Mouse (Mus musculus) liver, embryonic 12.5 days (tissue): ENCODE results near the gene Nxpe3. TPM values are rescaled to one million over a fixed set of nuclear protein-coding genes. Genes with fewer than 3 reads are reported as not detected.
"Not testable (repeated sequence)": the region's sequence is repeated elsewhere in the genome, so short reads cannot be mapped to it uniquely, and the experiment has no call there.

Source experiments
- ATAC-seq: fragments of 200-750 bp; cut with Nextera tagmentation; 2 replicates; pipeline ENCODE4 v1.8.0; 2017; ENCODE audit warnings: moderate number of reproducible peaks, mild to moderate bottlenecking, moderate library complexity
- H3K27ac ChIP-seq: fragments of 300-500 bp; sonication (generic); 2 replicates; pipeline ENCODE4 v1.5.1; 2016; ENCODE audit warnings: mild to moderate bottlenecking
- H3K27me3 ChIP-seq: fragments of 300-500 bp; sonication (generic); replicated peaks from 2 replicates; pipeline ENCODE4 v1.6.1; 2016; ENCODE audit warnings: mild to moderate bottlenecking, moderate library complexity
- H3K36me3 ChIP-seq: fragments of 300-500 bp; sonication (generic); 2 replicates; pipeline ENCODE4 v1.6.1; 2016; ENCODE audit warnings: mild to moderate bottlenecking, moderate library complexity
- H3K4me1 ChIP-seq: fragments of 300-500 bp; sonication (generic); 2 replicates; pipeline ENCODE4 v1.6.1; 2016
- H3K4me2 ChIP-seq: fragments of 300-500 bp; sonication (generic); 2 replicates; pipeline ENCODE4 v1.6.1; 2016; ENCODE audit warnings: mild to moderate bottlenecking, moderate library complexity
- H3K4me3 ChIP-seq: fragments of 300-500 bp; sonication (generic); 2 replicates; pipeline ENCODE4 v1.5.1; 2016; ENCODE audit warnings: mild to moderate bottlenecking, moderate library complexity
- H3K9ac ChIP-seq: fragments of 300-500 bp; sonication (generic); 2 replicates; pipeline ENCODE4 v1.6.1; 2016; ENCODE audit warnings: mild to moderate bottlenecking, moderate library complexity
- H3K9me3 ChIP-seq: fragments of 300-500 bp; sonication (generic); replicated peaks from 2 replicates; pipeline ENCODE4 v1.6.1; 2016; ENCODE audit warnings: mild to moderate bottlenecking, moderate library complexity
- WGBS: fragments of 180-500 bp; shearing (Covaris S2); methylation state at CpG from one replicate; pipeline ENCODE4 v1.1.7; 2016; ENCODE audit not compliant: insufficient replicate concordance; 5-methylcytosine and 5-hydroxymethylcytosine counted together
- polyA plus RNA-seq: library from polyadenylated mRNA; unstranded; fragments of >200 nt; fragmentation: Nextera tagmentation; extraction: Ambion mirVana; gene quantifications from 2 replicates; pipeline ENCODE4 v1.2.1, GENCODE M21; 2016

The Nxpe3 gene
- polyA plus RNA-seq, 1 experiment from 2014 or later = 0.57 TPM

DNA sequence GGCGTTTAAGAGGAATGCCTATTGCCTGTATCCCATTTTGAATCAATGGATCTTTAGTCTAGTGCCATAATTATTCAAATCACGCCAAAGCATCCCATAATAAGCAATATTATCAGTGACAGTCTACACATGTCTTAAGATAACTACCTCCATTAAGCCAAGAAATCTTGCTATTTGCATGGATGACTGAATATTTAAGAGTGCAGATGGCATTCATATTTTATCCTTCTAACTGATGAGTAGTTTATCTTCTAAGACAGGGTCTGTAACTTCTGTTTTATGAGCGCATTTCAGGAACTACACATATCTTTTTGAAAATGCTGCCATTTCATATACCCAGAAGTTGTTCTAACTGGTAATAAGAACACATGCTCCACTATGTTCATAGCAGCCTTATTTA is 50.2 kb downstream of the Nxpe3 start:
- 83% methylated on average over 3 of the region's 3 CpGs for WGBS
- Histone ChIP-seq H3K9me3 (no peaks in the 10 kb centered on the region), H3K27me3 (no peaks in the 10 kb centered on the region), H3K9ac (no peak overlapping the region), H3K36me3 (peaks cover 12% of the 10 kb centered on the region), H3K4me1 (no peaks in the 10 kb centered on the region), H3K4me2 (no peak overlapping the region), H3K27ac (no peak overlapping the region), H3K4me3 (no peak overlapping the region)
- no peak for ATAC-seq

DNA sequence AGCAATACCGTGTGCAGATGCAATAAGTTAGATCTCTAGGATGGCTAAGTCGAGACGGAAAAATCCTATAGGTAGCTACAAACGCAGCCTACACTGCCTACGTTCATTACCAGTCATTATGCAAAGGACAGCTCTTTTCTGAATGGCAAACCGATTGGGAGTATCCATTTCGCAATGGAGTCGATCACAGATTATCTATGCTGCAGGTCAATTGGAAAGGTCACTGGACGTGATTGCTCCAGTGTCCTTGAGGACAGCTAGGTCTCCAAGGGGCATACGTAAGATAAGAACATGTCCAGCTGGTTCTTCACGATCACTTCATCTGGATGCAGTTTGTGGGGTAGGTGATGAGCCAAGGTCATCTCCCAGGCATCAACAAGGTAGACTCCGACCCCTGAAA is 51.2 kb downstream of the Nxpe3 start:
- Histone ChIP-seq H3K4me2 (no peak overlapping the region), H3K4me1 (peaks cover 3% of the 10 kb centered on the region; the same call in 1 of the 2 replicates), H3K36me3 (peaks cover 12% of the 10 kb centered on the region), H3K27me3 (no peaks in the 10 kb centered on the region), H3K9me3 (no peaks in the 10 kb centered on the region), H3K4me3 (no peak overlapping the region), H3K27ac (no peak overlapping the region), H3K9ac (no peak overlapping the region)
- 78% methylated on average over 12 of the region's 12 CpGs for WGBS
- no peak for ATAC-seq

DNA sequence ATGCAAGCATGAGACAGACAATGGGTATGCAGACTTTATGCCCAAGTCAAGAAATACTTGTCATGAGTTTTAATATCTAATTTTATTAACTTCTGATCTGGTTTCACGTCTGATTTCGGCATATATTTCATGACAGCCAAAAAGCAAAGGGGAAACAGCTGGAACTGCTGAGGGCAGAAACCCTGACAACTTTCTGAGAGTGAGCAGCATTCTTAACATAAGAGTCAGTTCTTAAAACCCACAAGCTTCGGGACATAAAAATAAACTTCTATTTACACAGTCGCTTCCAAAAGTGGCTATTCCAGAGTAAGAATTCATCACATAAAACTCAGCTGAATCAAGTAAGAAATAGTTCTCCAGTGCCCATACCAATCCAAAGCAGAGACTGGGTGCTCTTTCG is 52.0 kb downstream of the Nxpe3 start:
- ATAC-seq = no peak
- no peak overlapping the region for H3K4me3 ChIP-seq
- H3K27me3 ChIP-seq = no peaks in the 10 kb centered on the region
- peaks cover 12% of the 10 kb centered on the region for H3K36me3 ChIP-seq
- no peak overlapping the region for H3K9ac ChIP-seq
- H3K27ac ChIP-seq = no peak overlapping the region
- peaks cover 8% of the 10 kb centered on the region for H3K4me1 ChIP-seq
- no peak overlapping the region for H3K4me2 ChIP-seq
- 77% methylated on average over 5 of the region's 5 CpGs for WGBS
- H3K9me3 ChIP-seq = no peaks in the 10 kb centered on the region

DNA sequence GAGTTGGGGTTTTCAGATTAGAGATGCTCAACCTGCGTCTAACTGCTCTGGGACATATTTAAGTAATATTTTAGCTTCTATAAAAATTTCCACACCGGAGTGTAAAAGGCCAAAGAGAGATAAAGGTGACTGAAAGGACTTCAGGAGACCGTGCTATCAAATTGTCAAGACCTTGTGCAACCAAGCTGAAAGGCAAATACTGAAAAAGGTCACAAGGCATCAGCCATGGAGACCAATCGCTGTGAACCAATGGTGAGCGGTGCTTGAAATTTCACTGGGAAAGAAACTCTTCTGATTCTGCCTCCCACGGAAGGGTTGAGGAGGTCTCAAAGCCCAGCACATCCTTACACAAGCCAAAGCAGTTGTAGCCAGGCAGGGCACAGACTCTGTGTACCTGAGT is 53.6 kb downstream of the Nxpe3 start:
- peaks cover 12% of the 10 kb centered on the region for H3K36me3 ChIP-seq
- no peak overlapping the region for H3K4me3 ChIP-seq
- H3K27me3 ChIP-seq = no peaks in the 10 kb centered on the region
- WGBS = 77% methylated on average over 6 of the region's 6 CpGs
- H3K27ac ChIP-seq = no peak overlapping the region
- no peaks in the 10 kb centered on the region for H3K9me3 ChIP-seq
- peaks cover 14% of the 10 kb centered on the region for H3K4me1 ChIP-seq
- H3K9ac ChIP-seq = no peak overlapping the region
- no peak overlapping the region for H3K4me2 ChIP-seq
- ATAC-seq = no peak

DNA sequence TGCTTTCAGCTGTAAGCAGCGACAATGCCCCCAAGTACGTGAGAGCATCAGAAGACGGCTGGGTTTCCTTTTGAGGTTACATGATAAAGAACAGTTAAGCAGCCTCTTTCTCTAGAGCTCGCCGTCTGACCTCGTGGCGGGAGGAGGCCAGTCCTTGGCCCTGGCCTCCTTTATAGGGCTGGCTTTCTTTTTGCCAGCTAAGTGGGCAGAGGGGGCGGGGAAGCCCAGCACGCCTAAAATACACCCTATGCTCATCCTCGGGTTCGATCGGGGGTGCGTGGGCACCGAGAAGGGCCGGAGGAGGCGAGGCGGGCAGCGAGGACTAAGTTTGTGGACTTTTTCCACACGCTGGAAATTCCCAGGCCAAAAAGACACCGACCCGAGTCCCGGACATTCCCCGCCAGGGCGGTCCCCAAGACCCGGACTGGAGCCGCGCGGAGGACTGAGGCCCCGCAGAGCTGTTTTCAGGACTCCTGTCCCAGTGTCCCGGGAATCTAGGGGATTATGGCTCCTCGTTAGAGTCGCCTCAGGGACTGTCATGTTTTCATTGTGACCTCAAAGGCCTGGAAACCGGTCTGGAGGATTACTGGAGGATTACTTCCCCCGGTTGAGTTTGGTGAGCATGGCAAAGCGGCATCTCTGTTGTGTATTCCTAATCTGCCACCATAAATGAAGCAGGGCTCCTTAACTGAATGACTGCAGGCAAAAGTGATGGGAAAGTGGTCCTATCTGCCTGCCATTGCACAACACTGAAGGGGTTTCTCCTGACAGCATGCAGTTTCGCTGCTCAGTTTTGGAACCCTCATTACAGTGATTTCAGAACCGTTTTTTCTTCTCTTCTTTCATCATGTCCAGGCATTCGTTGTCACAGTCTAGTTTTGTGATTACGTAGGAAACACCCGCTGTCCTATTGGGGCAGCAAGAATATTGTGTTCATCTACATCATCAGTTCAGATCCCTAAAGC is 56.3 kb downstream of the Nxpe3 start, which contains the start of gene Nfkbiz:
TSS of gene Nfkbiz (minus strand) at position 390 of the 965 bp plus-strand sequence.
- Histone ChIP-seq H3K36me3 (peaks cover 3% of the 10 kb centered on the region), H3K27ac (peak within 1 kb of the TSS; percentile 69), H3K9me3 (no peaks in the 10 kb centered on the region), H3K4me2 (peak within 1 kb of the TSS; percentile 79), H3K9ac (peak within 1 kb of the TSS; percentile 73), H3K27me3 (no peaks in the 10 kb centered on the region), H3K4me3 (peak within 1 kb of the TSS; percentile 66), H3K4me1 (peaks cover 14% of the 10 kb centered on the region)
- WGBS = under 1% methylated on average over 40 of the region's 40 CpGs
- ATAC-seq = peak; percentile 86

DNA sequence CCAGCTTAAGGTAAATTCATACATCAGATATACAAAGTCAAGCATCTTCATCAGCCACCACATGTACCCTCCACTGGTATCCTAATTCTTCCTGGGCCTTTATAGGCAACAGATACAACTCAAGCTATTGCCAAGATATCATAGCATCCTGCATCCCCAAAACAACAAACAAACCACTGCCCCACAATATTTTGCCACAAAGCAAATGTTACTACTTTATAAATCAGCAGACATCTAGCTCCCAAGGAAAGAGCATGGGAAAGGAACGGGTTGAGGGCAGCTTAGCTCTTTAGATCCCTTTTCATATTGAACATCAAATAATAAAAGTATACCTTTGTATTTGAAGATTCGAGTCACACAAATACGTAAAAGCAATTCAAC is 57.0 kb downstream of the Nxpe3 start:
- Histone ChIP-seq H3K9me3 (no peaks in the 10 kb centered on the region), H3K9ac (peak overlapping the region; percentile 73), H3K36me3 (no peaks in the 10 kb centered on the region), H3K4me3 (peak overlapping the region; percentile 66), H3K27ac (no peak overlapping the region), H3K27me3 (no peaks in the 10 kb centered on the region), H3K4me1 (peaks cover 14% of the 10 kb centered on the region), H3K4me2 (peak overlapping the region; percentile 79)
- ATAC-seq = no peak
- WGBS = 13% methylated on average over 3 of the region's 3 CpGs

DNA sequence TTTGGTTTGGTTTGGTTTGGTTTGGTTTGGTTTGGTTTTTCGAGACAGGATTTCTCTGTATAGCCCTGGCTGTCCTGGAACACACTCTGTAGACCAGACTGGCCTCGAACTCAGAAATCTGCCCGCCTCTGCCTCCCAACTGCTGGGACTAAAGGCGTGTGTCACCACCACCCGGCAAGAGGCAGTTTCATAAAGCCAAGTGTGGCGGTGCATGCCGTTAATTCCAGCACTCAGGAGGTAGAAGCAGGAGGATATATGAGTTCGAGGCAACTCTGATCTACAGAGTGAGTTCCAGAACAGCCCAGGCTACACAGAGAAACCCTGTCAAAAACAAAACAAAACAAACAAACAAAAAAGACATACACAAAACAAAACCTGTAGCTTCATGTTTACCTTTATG is 57.4 kb downstream of the Nxpe3 start:
- not testable (repeated sequence) for H3K4me3 ChIP-seq, H3K27ac ChIP-seq, H3K9ac ChIP-seq, ATAC-seq, H3K9me3 ChIP-seq, H3K36me3 ChIP-seq, H3K27me3 ChIP-seq
- Histone ChIP-seq H3K4me2 (peak overlapping the region; percentile 79), H3K4me1 (peaks cover 14% of the 10 kb centered on the region)
- 76% methylated on average over 8 of the region's 8 CpGs for WGBS

DNA sequence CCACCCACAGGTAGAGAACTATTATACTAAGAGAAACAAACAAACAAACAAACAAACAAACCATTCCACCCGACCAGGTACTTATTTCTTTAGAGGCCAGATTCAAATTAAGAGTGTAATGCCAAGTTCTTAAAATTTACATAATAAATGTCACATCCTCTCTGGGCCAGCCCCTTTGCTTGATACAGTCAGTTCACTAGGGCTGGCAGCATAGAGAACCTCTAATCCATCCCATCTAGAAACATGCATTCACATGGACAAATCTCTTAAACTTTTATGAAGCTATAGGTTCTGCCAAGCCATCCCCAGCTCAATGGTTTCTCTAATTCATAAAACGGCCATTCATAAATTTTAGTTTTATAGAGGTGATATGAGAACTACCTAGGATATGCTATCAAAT is 57.9 kb downstream of the Nxpe3 start:
- H3K27ac ChIP-seq = no peak overlapping the region
- no peak overlapping the region for H3K9ac ChIP-seq
- H3K4me3 ChIP-seq = no peak overlapping the region
- H3K4me1 ChIP-seq = peaks cover 14% of the 10 kb centered on the region
- H3K9me3 ChIP-seq = no peaks in the 10 kb centered on the region
- no peaks in the 10 kb centered on the region for H3K36me3 ChIP-seq
- no peaks in the 10 kb centered on the region for H3K27me3 ChIP-seq
- no peak overlapping the region for H3K4me2 ChIP-seq
- 51% methylated on average over 2 of the region's 2 CpGs for WGBS
- ATAC-seq = no peak

DNA sequence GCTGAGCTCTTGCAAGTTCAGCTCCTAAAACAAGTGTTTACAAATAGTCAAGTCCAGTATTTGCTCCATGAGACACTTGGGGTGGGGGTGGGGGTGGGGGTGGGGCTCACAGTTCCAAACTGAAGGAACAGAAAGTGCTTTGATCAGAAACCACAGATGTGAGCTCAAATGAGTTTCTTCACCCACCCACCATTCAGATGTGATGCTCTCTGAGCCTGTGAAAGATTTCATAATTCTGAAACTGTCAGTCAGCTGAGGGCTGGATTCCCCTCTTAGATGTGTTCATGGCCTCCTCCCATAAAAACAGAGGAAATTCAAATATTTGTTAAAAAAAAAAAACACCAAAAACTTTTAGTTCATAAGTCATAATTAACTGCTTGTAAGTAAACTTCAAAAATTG is 59.3 kb downstream of the Nxpe3 start:
- ATAC-seq = no peak
- Histone ChIP-seq H3K4me3 (no peak overlapping the region), H3K4me1 (peaks cover 14% of the 10 kb centered on the region), H3K36me3 (no peaks in the 10 kb centered on the region), H3K9me3 (no peaks in the 10 kb centered on the region), H3K27me3 (no peaks in the 10 kb centered on the region), H3K4me2 (no peak overlapping the region), H3K9ac (no peak overlapping the region), H3K27ac (no peak overlapping the region)

DNA sequence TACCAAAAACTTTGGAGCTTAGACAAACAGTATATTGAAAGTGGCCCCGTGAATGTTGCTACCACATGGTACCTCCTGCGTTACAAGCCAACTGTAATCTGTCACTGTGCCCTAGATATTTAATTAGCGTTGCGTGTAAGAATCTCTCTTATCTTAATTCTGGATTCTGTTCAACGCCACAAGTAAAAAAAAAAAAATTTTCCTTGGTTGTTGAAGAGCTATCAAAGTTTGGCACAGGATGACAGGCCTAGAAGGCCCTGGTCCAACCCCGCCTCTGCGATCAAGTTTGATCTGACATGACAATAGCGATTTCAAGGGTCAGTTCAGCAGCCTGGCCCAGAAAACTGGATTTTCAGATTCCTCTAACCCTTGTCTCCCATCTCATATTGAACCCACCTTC is 62.5 kb downstream of the Nxpe3 start:
- Histone ChIP-seq H3K4me3 (no peak overlapping the region), H3K9ac (no peak overlapping the region), H3K4me2 (no peak overlapping the region), H3K27ac (no peak overlapping the region), H3K27me3 (no peaks in the 10 kb centered on the region), H3K9me3 (no peaks in the 10 kb centered on the region), H3K4me1 (peaks cover 1% of the 10 kb centered on the region; the same call in 1 of the 2 replicates), H3K36me3 (no peaks in the 10 kb centered on the region)
- WGBS = 83% methylated on average over 8 of the region's 8 CpGs
- no peak for ATAC-seq

DNA sequence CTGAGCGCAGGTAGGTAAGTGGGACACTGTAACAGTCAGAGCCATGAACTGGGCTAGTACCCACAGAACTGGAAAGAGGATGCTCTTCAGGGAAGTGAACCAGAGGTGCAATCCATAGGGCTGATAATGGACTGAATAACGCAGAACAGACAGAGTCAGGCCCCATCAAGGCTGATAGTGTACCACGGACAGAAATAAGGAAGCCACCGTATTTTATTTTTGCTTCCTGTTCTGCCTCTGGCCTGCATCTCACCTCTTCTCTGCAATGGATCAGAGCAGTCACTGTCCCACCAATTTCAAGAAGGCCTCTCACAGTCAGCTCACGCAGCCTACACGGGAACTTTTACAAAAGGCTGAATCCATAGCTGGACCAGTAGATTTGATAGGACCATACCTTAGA is 63.0 kb downstream of the Nxpe3 start:
- Histone ChIP-seq H3K36me3 (no peaks in the 10 kb centered on the region), H3K9me3 (no peaks in the 10 kb centered on the region), H3K27ac (no peak overlapping the region), H3K9ac (no peak overlapping the region), H3K4me1 (no peaks in the 10 kb centered on the region), H3K4me3 (no peak overlapping the region), H3K4me2 (no peak overlapping the region), H3K27me3 (no peaks in the 10 kb centered on the region)
- WGBS = 67% methylated on average over 6 of the region's 6 CpGs
- ATAC-seq = no peak

DNA sequence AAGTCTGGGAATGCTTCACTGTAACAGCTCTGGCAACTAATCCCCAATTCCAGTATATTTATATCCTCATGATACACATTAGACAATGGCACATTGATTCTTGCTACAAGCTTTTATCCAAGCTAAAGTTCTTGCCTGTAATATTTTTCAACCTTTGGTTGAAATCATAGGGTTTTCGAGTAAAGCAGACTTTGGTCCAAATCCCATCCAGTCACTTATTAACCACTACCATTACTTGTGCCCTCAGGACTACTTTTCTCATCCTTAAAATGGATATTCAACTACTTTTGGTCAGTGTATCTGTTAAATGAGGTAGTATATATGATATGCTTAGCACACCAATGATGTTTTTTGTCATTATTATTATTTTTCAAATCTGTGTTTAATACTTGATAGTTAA is 63.6 kb downstream of the Nxpe3 start:
- 73% methylated on average over 1 of the region's 1 CpGs for WGBS
- H3K36me3 ChIP-seq = no peaks in the 10 kb centered on the region

More for the DNA sequence above, 63.6 kb downstream of the Nxpe3 start:
- no peaks in the 10 kb centered on the region for H3K4me1 ChIP-seq
- no peak overlapping the region for H3K4me2 ChIP-seq
- no peak overlapping the region for H3K27ac ChIP-seq
- no peaks in the 10 kb centered on the region for H3K9me3 ChIP-seq
- H3K9ac ChIP-seq = no peak overlapping the region
- H3K4me3 ChIP-seq = no peak overlapping the region
- no peaks in the 10 kb centered on the region for H3K27me3 ChIP-seq
- no peak for ATAC-seq
